Mouse (Mus musculus) neural tube, embryonic 10.5 days (tissue): ENCODE results near the gene Ssrp1.

ENCODE experiments used
- DNase-seq: peaks from one replicate; pipeline ENCODE4 v3.0.0-alpha.2; 2017; ENCODE audit warnings: low spot score; ENCODE audit errors: extremely low spot score

Ssrp1 gene

GRCm38 (mm10) chr2:85036507-85037046, 457 bp upstream of the Ssrp1 start:
- no peak for DNase-seq

- DNase-seq, result no peak
Measured at GRCm38 (mm10) chr2:85038336-85038735, 1.3 kb downstream of the Ssrp1 start.

- no peak for DNase-seq
Measured at GRCm38 (mm10) chr2:85043623-85044022, 6.6 kb downstream of the Ssrp1 start.

- no peak for DNase-seq
Measured at GRCm38 (mm10) chr2:85046222-85046621, 9.2 kb downstream of the Ssrp1 start.

GRCm38 (mm10) chr2:85047081-85047480, 10.0 kb downstream of the Ssrp1 start:
- no peak for DNase-seq

GRCm38 (mm10) chr2:85047596-85048167, 10.6 kb downstream of the Ssrp1 start, which contains the start of gene Tnks1bp1:
Gene Tnks1bp1, plus strand, starts transcription at chr2:85048022.
- DNase-seq, result peak; percentile 94

GRCm38 (mm10) chr2:85048168-85048751, 11.2 kb downstream of the Ssrp1 start:
- peak; percentile 72 for DNase-seq

- DNase-seq, result no peak
Measured at GRCm38 (mm10) chr2:85049277-85049676, 12.2 kb downstream of the Ssrp1 start.

GRCm38 (mm10) chr2:85050001-85050634, 13.1 kb downstream of the Ssrp1 start:
- DNase-seq, result peak; percentile 50

- DNase-seq, result no peak
Measured at GRCm38 (mm10) chr2:85050746-85051145, 13.7 kb downstream of the Ssrp1 start.

- no peak for DNase-seq
Measured at GRCm38 (mm10) chr2:85053192-85053816, 16.3 kb downstream of the Ssrp1 start.

- DNase-seq, result no peak
Measured at GRCm38 (mm10) chr2:85056711-85057110, 19.7 kb downstream of the Ssrp1 start.

- DNase-seq, result no peak
Measured at GRCm38 (mm10) chr2:85059677-85060076, 22.6 kb downstream of the Ssrp1 start.

- no peak for DNase-seq
Measured at GRCm38 (mm10) chr2:85060591-85061060, 23.6 kb downstream of the Ssrp1 start.

GRCm38 (mm10) chr2:85061107-85061541, 24.1 kb downstream of the Ssrp1 start:
- DNase-seq, result no peak

GRCm38 (mm10) chr2:85065141-85065875, 28.3 kb downstream of the Ssrp1 start:
- no peak for DNase-seq

- no peak for DNase-seq
Measured at GRCm38 (mm10) chr2:85066937-85067336, 29.9 kb downstream of the Ssrp1 start.

- DNase-seq, result no peak
Measured at GRCm38 (mm10) chr2:85067903-85068625, 31.0 kb downstream of the Ssrp1 start.

- DNase-seq, result no peak
Measured at GRCm38 (mm10) chr2:85068626-85069025, 31.6 kb downstream of the Ssrp1 start.

- no peak for DNase-seq
Measured at GRCm38 (mm10) chr2:85070086-85070485, 33.1 kb downstream of the Ssrp1 start.

- DNase-seq, result no peak
Measured at GRCm38 (mm10) chr2:85071921-85072320, 34.9 kb downstream of the Ssrp1 start.
